Mouse (Mus musculus) CD8-positive naive resting alpha-beta T cell, adult 57 days (primary cell): ENCODE data around the gene Slc22a28. TPM values are rescaled to one million over a fixed set of nuclear protein-coding genes. Genes with fewer than 3 reads are reported as not detected.

Experiments
- total RNA-seq: library from RNA; stranded (reverse); gene quantifications from one replicate; pipeline ENCODE4 v1.2.4, GENCODE M21; 2023

Slc22a28 gene
- total RNA-seq, result not detected

DNA sequence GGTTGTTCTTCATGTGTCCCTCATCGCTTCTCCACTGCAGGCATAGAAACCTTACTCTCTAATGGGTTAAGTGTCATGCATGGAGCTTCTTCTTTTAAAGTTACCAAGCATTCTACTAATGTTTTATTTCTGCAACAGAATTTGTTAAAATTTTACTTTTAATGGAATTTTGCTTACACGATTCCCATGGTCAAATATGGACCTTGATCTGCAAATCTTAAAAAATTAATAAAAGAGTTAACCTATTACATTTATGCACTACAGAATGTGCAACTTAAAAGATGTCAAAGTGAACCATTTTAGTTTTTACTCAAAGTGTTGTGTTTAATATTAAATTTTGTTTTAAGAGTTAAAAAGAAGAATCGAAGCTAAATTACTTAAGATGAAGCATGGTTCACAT lies at the start of gene Slc22a28:
TSS of gene Slc22a28 (minus strand) at position 102 of the 400 bp plus-strand sequence.

Other genes starting within 250 kb of the Slc22a28 start
- not detected for gene Slc22a27, start 166.0 kb downstream of the Slc22a28 start, total RNA-seq
- gene Slc22a29, start 86.9 kb upstream of the Slc22a28 start, total RNA-seq, result not detected